Mouse (Mus musculus) erythroid progenitor cell, adult 5-6 weeks (primary cell): ENCODE measurements around the gene Gas7. TPM values are rescaled to one million over a fixed set of nuclear protein-coding genes. Genes with fewer than 3 reads are reported as not detected.

Experiments used
- ATAC-seq: replicated peaks from 2 replicates; pipeline ENCODE4 v1.8.0; 2016; ENCODE audit warnings: moderate number of reproducible peaks, mild to moderate bottlenecking, moderate TSS enrichment, inconsistent platforms; ENCODE audit not compliant: poor library complexity, low FRiP score, severe bottlenecking
- total RNA-seq, 2 experiments: library from RNA; stranded (forward) in 1 of 2; stranded (reverse) in 1 of 2; fragments of 150-400 nt in 1 of 2; fragments of 186-747, 209-891 nt in 1 of 2; gene quantifications; 2 replicates each; pipeline versions ENCODE4 v1.2.3 to v1.2.4; 2015 to 2017; ENCODE audit warnings: low replicate concordance in 2 of 2

Gas7 gene
- total RNA-seq, 2 experiments from 2014 or later, result 6.4 to 14.3 TPM

GRCm38 (mm10) chr11:67668460-67669007 is 213.3 kb downstream of the Gas7 start:
- no peak for ATAC-seq

- no peak for ATAC-seq
Measured at GRCm38 (mm10) chr11:67670031-67670430, 214.8 kb downstream of the Gas7 start.

DNA sequence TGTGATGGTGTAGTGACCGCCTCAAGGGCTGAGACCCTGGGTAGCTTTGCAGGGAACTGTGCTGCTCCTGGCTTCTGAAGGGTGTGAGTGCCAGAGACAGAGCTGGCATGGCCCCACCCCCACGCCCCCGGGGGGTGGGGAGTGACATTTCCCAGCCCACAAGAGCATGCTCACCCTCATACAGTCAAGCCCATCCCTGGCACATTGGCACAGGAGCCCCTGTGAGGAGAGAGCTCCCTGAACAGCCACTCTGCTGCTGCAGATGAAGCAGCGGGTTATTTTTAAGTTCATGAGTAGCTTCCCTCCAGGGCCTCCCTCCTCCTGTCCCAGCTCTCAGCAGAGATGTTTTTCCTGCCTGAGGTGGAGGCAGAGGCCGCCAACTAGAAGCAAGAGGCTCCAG is 216.9 kb downstream of the Gas7 start:
- ATAC-seq, result no peak

GRCm38 (mm10) chr11:67675562-67676540 is 220.6 kb downstream of the Gas7 start:
- ATAC-seq, result no peak

DNA sequence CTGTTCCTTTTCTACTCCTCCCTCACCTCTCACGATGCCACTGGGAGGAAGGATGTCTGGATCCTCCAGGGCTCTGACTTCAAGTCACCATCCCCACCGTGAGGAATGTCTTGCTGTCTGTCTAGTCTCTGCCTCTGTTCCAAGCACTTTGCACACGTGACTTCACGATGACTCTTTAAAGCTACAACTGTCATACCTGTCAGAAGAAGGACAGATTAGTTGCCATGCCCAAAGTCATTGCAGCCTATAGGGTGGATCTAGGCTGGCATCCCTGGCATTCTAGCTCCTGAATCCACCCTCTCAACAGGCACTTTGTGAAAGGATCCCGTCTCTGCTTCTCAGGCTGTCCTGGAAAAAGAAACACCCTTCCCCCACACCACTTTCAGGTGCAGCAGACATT is 224.1 kb downstream of the Gas7 start:
- ATAC-seq, result no peak

DNA sequence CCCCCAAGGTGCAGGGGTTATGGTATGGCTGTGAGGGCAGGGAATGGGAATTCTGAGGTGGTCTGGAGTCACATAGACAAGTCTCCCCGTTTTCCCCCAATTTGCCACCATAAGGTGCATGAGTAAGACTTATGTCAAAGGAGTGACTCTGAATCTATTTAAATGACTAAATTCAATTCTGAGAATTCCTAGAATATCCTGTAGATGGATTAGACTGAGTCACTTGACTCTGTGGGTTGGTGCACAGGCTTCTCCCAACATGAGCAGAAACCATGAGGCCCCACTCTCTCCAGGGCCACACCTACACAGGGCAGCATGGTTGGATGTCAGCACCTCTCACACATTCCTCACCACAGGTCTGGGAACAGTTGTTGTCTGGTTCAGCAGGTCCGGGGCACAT is 224.7 kb downstream of the Gas7 start:
- ATAC-seq, result no peak

GRCm38 (mm10) chr11:67681871-67682270 is 226.6 kb downstream of the Gas7 start:
- no peak for ATAC-seq

DNA sequence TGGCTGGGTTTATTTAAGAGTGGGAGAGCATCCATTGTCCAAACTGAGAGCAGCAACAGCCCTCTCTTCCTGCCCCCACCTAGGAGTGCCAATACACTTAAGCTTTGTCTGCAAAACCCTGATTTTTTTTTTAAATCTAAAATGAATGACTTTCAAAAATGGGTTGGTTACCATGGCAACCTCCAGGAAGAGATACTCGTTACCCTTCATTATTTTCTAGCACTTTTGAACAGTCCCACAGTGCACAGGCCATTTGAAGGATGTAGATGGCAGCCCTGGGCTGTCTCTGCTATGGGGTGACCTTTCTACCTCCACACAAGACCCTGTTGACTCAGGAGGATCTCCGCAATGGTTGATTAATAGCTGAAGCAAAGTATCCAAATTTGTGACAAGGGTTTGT is 230.9 kb downstream of the Gas7 start:
- no peak for ATAC-seq

GRCm38 (mm10) chr11:67694703-67695376 is 239.6 kb downstream of the Gas7 start, which contains the start of gene Rcvrn:
Gene Rcvrn, plus strand, starts transcription at chr11:67695326.
- ATAC-seq, result no peak

DNA sequence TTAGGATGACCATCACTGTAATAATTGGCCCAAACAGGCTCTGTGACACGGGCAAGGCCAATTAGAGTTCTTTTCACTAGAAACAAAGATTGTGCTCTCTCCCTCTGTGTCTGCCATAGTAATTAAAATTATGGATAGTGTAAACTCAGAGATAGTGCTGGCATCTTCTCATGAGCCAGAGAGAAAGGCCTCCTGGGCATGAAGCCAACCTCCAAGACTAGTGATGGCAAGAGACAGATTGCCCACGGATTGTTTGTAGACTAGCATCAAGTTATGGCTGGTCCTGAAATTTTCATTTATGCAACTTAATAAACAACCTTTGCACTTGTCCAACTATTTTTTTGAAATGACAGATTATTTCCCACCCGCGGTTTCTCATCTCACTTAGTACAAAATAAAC is 257.7 kb downstream of the Gas7 start:
- ATAC-seq, result no peak

GRCm38 (mm10) chr11:67715382-67715781 is 260.1 kb downstream of the Gas7 start:
- no peak for ATAC-seq

DNA sequence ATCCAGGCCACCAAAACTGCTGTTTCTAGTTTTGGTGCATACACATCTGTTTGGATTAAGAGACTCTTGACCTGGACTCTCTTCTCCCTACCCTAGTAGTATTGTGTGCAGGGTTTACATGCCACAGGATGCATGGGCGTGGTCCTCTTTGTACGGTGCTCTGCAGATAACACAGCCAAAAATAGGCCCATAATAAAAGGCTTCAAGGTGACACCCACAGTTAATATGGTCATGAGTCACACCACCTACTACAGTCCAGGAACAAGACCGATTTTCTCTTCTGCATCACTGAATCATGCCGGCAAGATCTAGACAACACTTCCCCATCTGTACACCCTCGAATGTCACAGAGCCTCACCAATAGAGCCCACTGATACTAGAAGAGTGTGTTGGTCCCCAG is 266.2 kb downstream of the Gas7 start:
- no peak for ATAC-seq

DNA sequence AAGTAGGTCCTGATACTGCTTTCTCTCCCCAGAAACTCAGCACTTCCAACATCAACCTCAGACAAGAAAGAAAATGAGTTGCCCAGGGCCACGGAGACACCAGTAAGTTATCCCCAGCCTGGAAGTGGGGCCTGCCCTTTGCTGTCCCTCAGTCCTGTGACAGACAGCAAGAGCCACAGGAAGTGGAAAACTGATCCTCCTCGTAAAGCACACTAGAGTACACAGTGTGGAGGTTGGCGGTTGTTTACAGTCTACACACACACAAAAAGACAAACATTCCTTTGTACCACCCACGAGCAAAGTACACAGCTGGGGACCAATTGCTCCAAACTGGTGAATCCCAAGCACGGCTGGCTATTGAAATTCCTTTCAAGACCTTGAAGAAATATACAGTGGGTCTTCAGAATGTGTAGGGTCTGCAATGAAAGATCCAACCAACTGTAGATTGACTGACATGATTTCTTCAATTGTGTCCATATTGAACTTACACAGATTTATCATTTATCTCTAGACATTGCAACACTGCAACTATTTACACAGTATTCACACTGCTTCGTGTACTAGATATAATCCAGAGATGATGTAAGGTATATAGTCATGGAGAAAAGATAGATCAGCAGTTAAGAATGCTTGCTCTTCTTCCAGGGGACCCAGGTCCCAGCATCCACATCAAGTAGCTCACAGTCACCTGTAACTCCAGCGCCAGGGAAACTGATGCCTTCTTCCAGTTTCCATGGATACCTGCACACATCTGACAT is 267.3 kb downstream of the Gas7 start:
- no peak for ATAC-seq

- ATAC-seq, result no peak
Measured at GRCm38 (mm10) chr11:67723231-67724013, 268.2 kb downstream of the Gas7 start.

DNA sequence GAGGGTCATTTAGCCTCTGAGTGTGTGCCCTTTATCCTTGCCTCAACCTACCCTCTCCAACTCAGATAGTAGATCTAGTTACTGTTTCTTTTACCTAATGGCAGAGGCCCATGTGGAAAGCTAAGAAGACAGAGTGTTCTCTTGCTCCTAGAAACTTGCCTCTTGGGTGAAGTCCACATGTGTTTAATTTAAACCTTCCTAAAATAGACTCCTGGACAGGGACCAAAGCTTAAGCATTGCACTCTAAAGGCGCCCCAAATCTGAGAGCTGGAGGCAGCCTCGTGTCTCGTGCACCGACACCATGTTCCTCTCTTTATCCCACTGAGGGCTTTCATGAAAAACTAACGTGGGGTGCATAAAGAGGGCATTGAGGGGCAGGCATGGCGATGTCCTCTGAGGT is 271.9 kb downstream of the Gas7 start:
- ATAC-seq, result no peak

DNA sequence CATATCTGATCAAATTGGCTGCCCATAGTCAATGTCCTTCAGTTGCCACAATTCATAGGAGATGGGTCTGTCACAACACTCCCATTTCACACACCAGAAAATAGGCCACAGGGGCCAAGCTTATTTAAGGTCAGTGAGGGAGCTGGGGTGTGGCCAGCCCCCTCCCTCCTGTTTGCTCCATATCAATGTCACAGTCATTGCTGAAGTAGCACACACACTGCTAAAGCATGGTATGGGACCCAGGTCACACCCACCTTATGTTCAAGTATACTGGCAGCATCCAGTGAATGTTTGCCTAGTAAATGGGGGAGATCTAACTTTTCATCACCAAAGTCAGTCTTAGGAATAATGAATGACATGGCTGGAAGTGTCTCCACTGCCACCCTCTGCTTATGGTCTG is 273.5 kb downstream of the Gas7 start:
- no peak for ATAC-seq

GRCm38 (mm10) chr11:67731056-67731455 is 275.8 kb downstream of the Gas7 start:
- ATAC-seq, result no peak

DNA sequence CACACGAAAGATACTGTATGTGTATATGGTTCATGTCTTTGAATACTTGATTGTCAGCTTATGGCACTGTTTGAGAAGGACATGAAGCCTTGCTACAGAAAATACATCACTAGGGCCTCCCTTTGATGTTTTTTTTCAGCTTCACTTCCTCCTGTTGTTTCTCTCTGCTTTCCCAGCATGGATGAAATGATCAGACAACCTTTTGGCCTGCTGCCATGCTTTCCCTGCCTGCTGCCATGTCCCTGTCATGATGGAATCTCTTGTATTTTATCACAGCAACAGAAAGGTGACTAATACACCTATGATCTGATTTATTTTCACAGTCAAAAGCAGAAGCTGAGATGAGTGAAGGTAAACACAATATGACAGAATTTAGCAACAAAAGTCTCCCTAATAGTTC is 278.5 kb downstream of the Gas7 start:
- ATAC-seq, result no peak

DNA sequence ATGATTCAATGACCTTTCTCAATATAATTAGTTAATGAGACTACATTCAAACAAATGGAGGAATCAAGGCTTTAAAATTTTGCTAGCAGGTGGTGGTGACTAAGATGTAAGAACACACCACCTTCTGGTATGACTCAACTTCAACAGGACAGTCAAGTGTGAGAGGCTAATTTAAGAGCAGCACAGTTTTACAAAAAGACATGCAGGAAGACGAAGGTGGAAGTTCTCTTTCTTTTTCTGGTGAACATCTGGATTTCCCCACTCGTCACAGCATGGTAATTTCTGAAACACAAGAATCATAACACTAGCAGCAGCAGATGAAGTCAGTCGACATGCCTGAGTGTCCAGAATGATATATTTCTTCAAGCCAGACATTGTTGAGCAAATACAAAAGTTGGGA is 279.4 kb downstream of the Gas7 start:
- no peak for ATAC-seq
